Mouse (Mus musculus) ES-E14 (cell line): ENCODE measurements at regions not wholly inside any gene's neighbourhood (a gene's known extent, or its start where the extent isn't known, plus 50 kb on each side); places are given as distances from the start of the nearest gene placed in this dataset.

Source experiments
- DNase-seq: peaks from one replicate; pipeline ENCODE4 v3.0.0-alpha.2; 2013; ENCODE audit warnings: low read depth, low spot score
- H3K27ac ChIP-seq: 2 replicates; pipeline ENCODE4 v1.5.1; 2012; ENCODE audit warnings: low read depth, mild to moderate bottlenecking, low read length, moderate library complexity, mixed read lengths; ENCODE audit not compliant: poor library complexity, insufficient read depth, severe bottlenecking
- H3K36me3 ChIP-seq: 2 replicates; pipeline ENCODE4 v1.6.1; 2012; ENCODE audit warnings: mild to moderate bottlenecking, low read length, moderate library complexity, mixed read lengths; ENCODE audit not compliant: control insufficient read depth, poor library complexity, insufficient read depth, severe bottlenecking
- H3K4me1 ChIP-seq, 2 experiments: fragments of 150-350 bp in 1 of 2; sonication (generic) in 1 of 2; 2 replicates each; pipeline ENCODE4 v1.6.1; 2012; ENCODE audit warnings: low read length in 2 of 2, mild to moderate bottlenecking in 1 of 2, mixed read lengths in 1 of 2; ENCODE audit not compliant: control insufficient read depth in 2 of 2, insufficient read depth in 2 of 2, poor library complexity in 1 of 2
- H3K4me3 ChIP-seq, 2 experiments: fragments of 150-350 bp in 1 of 2; sonication (generic) in 1 of 2; 2 replicates each; pipeline ENCODE4 v1.5.1; 2012; ENCODE audit warnings: low read length in 2 of 2, low read depth in 1 of 2, mild to moderate bottlenecking in 1 of 2, mixed read lengths in 1 of 2; ENCODE audit not compliant: insufficient read depth in 1 of 2, poor library complexity in 1 of 2, severe bottlenecking in 1 of 2
- H3K9ac ChIP-seq: 2 replicates; pipeline ENCODE4 v1.6.1; 2012; ENCODE audit warnings: low read depth, mild to moderate bottlenecking, low read length, mixed read lengths; ENCODE audit not compliant: poor library complexity, insufficient read depth, severe bottlenecking
- H3K9me3 ChIP-seq: fragments of 150-350 bp; sonication (generic); 2 replicates; pipeline ENCODE4 v1.6.1; 2012; ENCODE audit warnings: low read depth, mild to moderate bottlenecking, low read length; ENCODE audit not compliant: control insufficient read depth, insufficient read depth
- CHD2 ChIP-seq: IDR thresholded peaks from 2 replicates; pipeline ENCODE4 v1.6.1; 2014; ENCODE audit warnings: mild to moderate bottlenecking, low read depth, low read length, inconsistent platforms
- HCFC1 ChIP-seq: IDR thresholded peaks from 2 replicates; pipeline ENCODE4 v1.6.1; 2012; ENCODE audit warnings: low read length, inconsistent platforms, borderline replicate concordance; ENCODE audit not compliant: insufficient read depth
- MAFK ChIP-seq: IDR thresholded peaks from 2 replicates; pipeline ENCODE4 v1.6.1; 2014; ENCODE audit warnings: mild to moderate bottlenecking, low read depth, low read length, inconsistent platforms; ENCODE audit not compliant: insufficient read depth
- ZC3H11A ChIP-seq: IDR thresholded peaks from 2 replicates; pipeline ENCODE4 v1.6.1; 2012; ENCODE audit warnings: low read depth, mild to moderate bottlenecking, inconsistent platforms, low read length, borderline replicate concordance
- ZNF384 ChIP-seq: IDR thresholded peaks from 2 replicates; pipeline ENCODE4 v1.6.1; 2012; ENCODE audit warnings: low read depth, low read length, inconsistent platforms
- in situ Hi-C, 2 experiments: fragments of 600-800 bp; cut with MboI; formaldehyde crosslinking; loops; one replicate each; pipeline ENCODE4 v1.15.1; 2025; ENCODE audit warnings: low sequenced_read_pairs in 2 of 2, inconsistent platforms in 1 of 2; ENCODE audit not compliant: unreplicated experiment in 2 of 2

GRCm38 (mm10) chr5:13036127-13036526 is 89.1 kb upstream of the Sema3a start:
- no peak overlapping the region for H3K4me3 ChIP-seq
- H3K4me1 ChIP-seq, result no peaks in the 10 kb centered on the region
- DNase-seq, result no peak
- H3K27ac ChIP-seq, result no peak overlapping the region
- no peak for TF ChIP-seq MAFK
- TF ChIP-seq HCFC1, result no peak
- TF ChIP-seq ZNF384, result no peak
- no peak for TF ChIP-seq CHD2
- no peak for TF ChIP-seq ZC3H11A
- no peak overlapping the region for H3K9ac ChIP-seq
- in situ Hi-C loops, result no loop called here
- H3K9me3 ChIP-seq, result no peaks in the 10 kb centered on the region
- H3K36me3 ChIP-seq, result no peaks in the 10 kb centered on the region

- Histone ChIP-seq H3K4me1 (no peaks in the 10 kb centered on the region), H3K27ac (no peak overlapping the region), H3K36me3 (no peaks in the 10 kb centered on the region), H3K9me3 (no peaks in the 10 kb centered on the region), H3K4me3 (no peak overlapping the region), H3K9ac (no peak overlapping the region)
- no peak for TF ChIP-seq ZC3H11A
- no peak for TF ChIP-seq CHD2
- no peak for TF ChIP-seq MAFK
- no peak for TF ChIP-seq ZNF384
- TF ChIP-seq HCFC1, result no peak
- no peak for DNase-seq
- in situ Hi-C loops, result no loop called here
These were observed 66.3 kb upstream of the Sema3a start for GRCm38 (mm10) chr5:13058883-13059423.

GRCm38 (mm10) chr5:13066942-13067341 is 58.3 kb upstream of the Sema3a start:
- Histone ChIP-seq H3K4me3 (no peak overlapping the region), H3K9ac (no peak overlapping the region), H3K9me3 (no peaks in the 10 kb centered on the region), H3K27ac (no peak overlapping the region), H3K36me3 (no peaks in the 10 kb centered on the region), H3K4me1 (no peaks in the 10 kb centered on the region)
- DNase-seq, result no peak
- no peak for TF ChIP-seq ZC3H11A
- no peak for TF ChIP-seq HCFC1
- no peak for TF ChIP-seq MAFK
- in situ Hi-C loops, result no loop called here
